10 mouse cellular contexts compared by ENCODE assay signal in genomic region chr11:98973584-98973983, GRCm38 (mm10). TPM values are rescaled to one million over a fixed set of nuclear protein-coding genes. Genes with fewer than 3 reads are reported as not detected.
A peak's percentile ranks its signal among the peaks of the same experiment; 100 is the strongest.
DNase-seq lines count a peak whose midpoint lies in the region; ATAC-seq lines count a peak whose summit lies in the region.
"Had no signal": no experiment of that assay in that cellular context is flagged by ENCODE, and none has a peak within 500 bp of the region (broad histone marks: within the 10 kb centered on the region; RNA-seq: fewer than 3 reads in every experiment).

No protein-coding gene starts in this region.

- H3K4me1 ChIP-seq in forebrain, embryonic 11.5 days (replicated peaks; ENCODE audit: control insufficient read depth, insufficient read depth, low read length): peaks cover 25% of the 10 kb centered on the region
- H3K4me1 ChIP-seq in forebrain, embryonic 10.5 days: peaks cover 31% of the 10 kb centered on the region

- DNase-seq in forebrain, embryonic 11.5 days (ENCODE audit: low spot score): peak; percentile 53
- no peak for DNase-seq in forebrain, embryonic 10.5 days (ENCODE audit: extremely low spot score, low spot score)
- peak; percentile 60 for DNase-seq in left cerebral cortex, postnatal 4 days
- no peak for DNase-seq in left cerebral cortex, postnatal 36 days (ENCODE audit: low spot score in 2 of 2)
- DNase-seq in adrenal gland, adult 8-10 months: peak; percentile 46
- peak; percentile 68 for DNase-seq in kidney, postnatal 14 days
- no peak for DNase-seq in spleen, postnatal 36 days (ENCODE audit: low spot score in 2 of 2)
- no peak for DNase-seq in urinary bladder, adult 18-20 months (ENCODE audit: low spot score in 2 of 2)

- no peak overlapping the region for H3K27ac ChIP-seq in forebrain, embryonic 11.5 days (ENCODE audit: low read depth, low read length)
- H3K27ac ChIP-seq in forebrain, embryonic 10.5 days: no peak overlapping the region
- H3K27ac ChIP-seq: midbrain, embryonic 13.5 days had no signal

- H3K4me2 ChIP-seq in forebrain, embryonic 11.5 days (ENCODE audit: low read depth, low read length, severe bottlenecking): no peak overlapping the region
- H3K4me2 ChIP-seq: midbrain, embryonic 13.5 days had no signal

- no peaks in the 10 kb centered on the region for H3K27me3 ChIP-seq in forebrain, embryonic 11.5 days (ENCODE audit: control insufficient read depth, insufficient read depth, low read length)
- peaks cover 13% of the 10 kb centered on the region for H3K27me3 ChIP-seq in forebrain, embryonic 10.5 days (ENCODE audit: poor library complexity, severe bottlenecking)
- H3K27me3 ChIP-seq: midbrain, embryonic 13.5 days had no signal

- WGBS in forebrain, embryonic 11.5 days: 94% methylated on average over 14 of the region's 14 CpGs
- WGBS in forebrain, embryonic 10.5 days: 93% methylated on average over 14 of the region's 14 CpGs

- H3K4me3 ChIP-seq in forebrain, embryonic 11.5 days (ENCODE audit: low read depth, low read length): no peak overlapping the region
- no peak overlapping the region for H3K4me3 ChIP-seq in forebrain, embryonic 10.5 days
- H3K4me3 ChIP-seq: midbrain, embryonic 13.5 days had no signal

- no peaks in the 10 kb centered on the region; the same call in 1 of the 2 replicates for H3K36me3 ChIP-seq in forebrain, embryonic 11.5 days (ENCODE audit: control insufficient read depth, insufficient read depth, low read length)
- peaks cover 58% of the 10 kb centered on the region for H3K36me3 ChIP-seq in forebrain, embryonic 10.5 days (replicated peaks)

- no peak overlapping the region for H3K9ac ChIP-seq in forebrain, embryonic 11.5 days (ENCODE audit: low read length)
- H3K9ac ChIP-seq: midbrain, embryonic 13.5 days had no signal

- ATAC-seq in forebrain, embryonic 11.5 days (replicated peaks; ENCODE audit: low FRiP score): no peak
- ATAC-seq: midbrain, embryonic 13.5 days had no signal

- no peaks in the 10 kb centered on the region for H3K9me3 ChIP-seq in forebrain, embryonic 11.5 days (ENCODE audit: control insufficient read depth, low read length)
- H3K9me3 ChIP-seq in forebrain, embryonic 10.5 days: no peaks in the 10 kb centered on the region
- H3K9me3 ChIP-seq: midbrain, embryonic 13.5 days had no signal

- intact Hi-C loops in left cerebral cortex, postnatal 4 days (cut with DNase I): loop anchor here (5.0 to 10.0 kb wide), 2 partner anchors 51 to 171 kb away; no protein-coding TSS in a partner anchor
- intact Hi-C loops in left cerebral cortex, postnatal 36 days (cut with DNase I): no loop called here

RNA-seq across cellular contexts. Expression of gene Gjd3, which starts 9.2 kb away (rescaled TPM):
- 0.23 TPM in 1 of 2 replicates, not detected in the other for polyA plus RNA-seq in forebrain, embryonic 11.5 days (2014; fragmentation: Nextera tagmentation; extraction: Ambion mirVana)
- polyA plus RNA-seq in forebrain, embryonic 10.5 days (2016; fragmentation: Nextera tagmentation; extraction: Ambion mirVana): 0.20 and 0.24 TPM in 2 replicates
- 1 to 10 TPM; 2.2 to 3.4 TPM for total RNA-seq in left cerebral cortex, postnatal 4 days (2021)
- 1 to 10 TPM; 2.0 TPM for total RNA-seq in left cerebral cortex, postnatal 36 days (2021)
- not detected for total RNA-seq in adrenal gland, adult 8-10 months (2022)
- polyA plus RNA-seq: liver, embryonic 16.5 days had no signal

RNA-seq across cellular contexts. Expression of gene Rara, which starts 46.0 kb away (rescaled TPM):
- polyA plus RNA-seq in forebrain, embryonic 11.5 days (2014; fragmentation: Nextera tagmentation; extraction: Ambion mirVana): 23.3 and 25.2 TPM in 2 replicates
- polyA plus RNA-seq in forebrain, embryonic 10.5 days (2016; fragmentation: Nextera tagmentation; extraction: Ambion mirVana): 16.9 and 19.3 TPM in 2 replicates
- total RNA-seq in left cerebral cortex, postnatal 4 days (2021): 10 to 100 TPM; 20.3 to 21.5 TPM
- 10 to 100 TPM; 10.5 to 11.6 TPM for total RNA-seq in left cerebral cortex, postnatal 36 days (2021)
- 10 to 100 TPM; 21.3 to 36.8 (median 30.8) TPM for total RNA-seq in adrenal gland, adult 8-10 months (2022)

RNA-seq across cellular contexts. Expression of gene Top2a, which starts 50.4 kb away (rescaled TPM):
- polyA plus RNA-seq in forebrain, embryonic 11.5 days (2014; fragmentation: Nextera tagmentation; extraction: Ambion mirVana): 446 and 476 TPM in 2 replicates
- 366 and 373 TPM in 2 replicates for polyA plus RNA-seq in forebrain, embryonic 10.5 days (2016; fragmentation: Nextera tagmentation; extraction: Ambion mirVana)
- 10 to 100 TPM; 28.2 to 28.4 TPM for total RNA-seq in left cerebral cortex, postnatal 4 days (2021)
- 1 to 10 TPM in 1 of 2 experiments, under 1 TPM in 1; 0.66 to 1.8 TPM for total RNA-seq in left cerebral cortex, postnatal 36 days (2021)
- total RNA-seq in adrenal gland, adult 8-10 months (2022): 1 to 10 TPM; 3.1 to 8.3 (median 6.1) TPM

Comparison
In these comparisons a context has a peak if more than half of its experiments do, and no peak if none do; other contexts are left out.
1. DNase-seq: peak in forebrain, embryonic 11.5 days (single experiment), left cerebral cortex, postnatal 4 days (single experiment), adrenal gland, adult 8-10 months (single experiment) and kidney, postnatal 14 days (single experiment); none in forebrain, embryonic 10.5 days (single experiment), left cerebral cortex, postnatal 36 days (0 of 2), spleen, postnatal 36 days (0 of 2) and urinary bladder, adult 18-20 months (0 of 2).